Mouse (Mus musculus): ENCODE measurements around the gene Svop. TPM values are rescaled to one million over a fixed set of nuclear protein-coding genes. Genes with fewer than 3 reads are reported as not detected.

Gene Svop
- polyA plus RNA-seq, 1 experiment, result 122 TPM

- no peak overlapping the region for H3K27ac ChIP-seq (ENCODE audit: insufficient read depth, low read length)
- no peak overlapping the region for H3K4me3 ChIP-seq (ENCODE audit: insufficient read depth, low read length)
- 0 out of 2 replicates have a peak, but pooled peaks cover 1% of the 10 kb centered on the region for H3K4me1 ChIP-seq (ENCODE audit: control insufficient read depth, insufficient read depth, low read length)
- no peak for TF ChIP-seq POLR2A (IDR thresholded peaks at IDR 0.05; ENCODE audit: extremely low read depth, insufficient read depth, low read length)
- TF ChIP-seq CTCF (IDR thresholded peaks at IDR 0.05; ENCODE audit: extremely low read depth, insufficient read depth, low read length), result no peak
These were observed 109.5 kb downstream of the Svop start for GRCm38 (mm10) chr5:113981843-113982242.

DNA sequence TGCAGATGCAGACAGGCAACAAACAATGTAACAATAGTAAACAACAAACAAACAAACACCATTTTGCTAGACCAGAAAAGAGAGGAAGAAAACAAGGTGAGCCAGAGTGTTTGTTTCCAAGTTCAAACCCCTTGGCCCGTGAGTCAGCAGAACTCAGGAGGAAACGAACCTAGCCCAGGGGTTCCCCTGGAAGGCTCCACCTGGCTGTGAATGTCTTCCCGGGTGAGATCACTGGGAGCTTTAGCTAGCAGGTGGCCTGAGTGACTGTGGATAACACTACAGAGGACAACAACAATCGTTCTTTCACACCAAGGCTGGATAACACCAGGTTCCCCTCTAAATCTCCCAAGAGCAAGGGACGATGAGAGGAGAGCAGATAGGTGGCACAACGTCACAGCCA is 110.2 kb downstream of the Svop start:
- no peak for TF ChIP-seq POLR2A (IDR thresholded peaks at IDR 0.05; ENCODE audit: extremely low read depth, insufficient read depth, low read length)
- TF ChIP-seq CTCF (IDR thresholded peaks at IDR 0.05; ENCODE audit: extremely low read depth, insufficient read depth, low read length), result no peak
- H3K4me3 ChIP-seq (ENCODE audit: insufficient read depth, low read length), result no peak overlapping the region
- no peak overlapping the region for H3K27ac ChIP-seq (ENCODE audit: insufficient read depth, low read length)
- no peaks in the 10 kb centered on the region for H3K4me1 ChIP-seq (ENCODE audit: control insufficient read depth, insufficient read depth, low read length)

- peaks cover 4% of the 10 kb centered on the region for H3K4me1 ChIP-seq (ENCODE audit: control insufficient read depth, insufficient read depth, low read length)
- TF ChIP-seq CTCF (IDR thresholded peaks at IDR 0.05; ENCODE audit: extremely low read depth, insufficient read depth, low read length) (no peak), POLR2A (IDR thresholded peaks at IDR 0.05; ENCODE audit: extremely low read depth, insufficient read depth, low read length) (no peak)
- H3K27ac ChIP-seq (ENCODE audit: insufficient read depth, low read length), result no peak overlapping the region
- no peak overlapping the region for H3K4me3 ChIP-seq (ENCODE audit: insufficient read depth, low read length)
These were observed 110.9 kb downstream of the Svop start for GRCm38 (mm10) chr5:113980511-113980910.

GRCm38 (mm10) chr5:113977309-113977708 is 114.1 kb downstream of the Svop start:
- peaks cover 6% of the 10 kb centered on the region for H3K4me1 ChIP-seq (ENCODE audit: control insufficient read depth, insufficient read depth, low read length)
- no peak overlapping the region for H3K4me3 ChIP-seq (ENCODE audit: insufficient read depth, low read length)
- TF ChIP-seq POLR2A (IDR thresholded peaks at IDR 0.05; ENCODE audit: extremely low read depth, insufficient read depth, low read length) (no peak), CTCF (IDR thresholded peaks at IDR 0.05; ENCODE audit: extremely low read depth, insufficient read depth, low read length) (no peak)
- no peak overlapping the region for H3K27ac ChIP-seq (ENCODE audit: insufficient read depth, low read length)

Other genes starting within 250 kb of the Svop start
- gene Coro1c, start 182.8 kb downstream of the Svop start, polyA plus RNA-seq (2012; rRNA removed), result 66.1 and 70.5 TPM in 2 replicates
- gene Ssh1, start 97.7 kb downstream of the Svop start, polyA plus RNA-seq (2012; rRNA removed), result 9.8 and 10.3 TPM in 2 replicates
- 0.06 TPM in 1 of 2 replicates, not detected in the other for gene Dao, start 87.9 kb downstream of the Svop start, polyA plus RNA-seq (2012; rRNA removed)
- gene Usp30, start 26.1 kb downstream of the Svop start, polyA plus RNA-seq (2012; rRNA removed), result 36.6 and 38.1 TPM in 2 replicates
- 8.4 and 11.5 TPM in 2 replicates for gene Alkbh2, start 36.6 kb upstream of the Svop start, polyA plus RNA-seq (2012; rRNA removed)
- gene Ung, start 38.8 kb upstream of the Svop start, polyA plus RNA-seq (2012; rRNA removed), result 2.6 and 3.9 TPM in 2 replicates
- 3.1 and 3.3 TPM in 2 replicates for gene Acacb, start 55.0 kb upstream of the Svop start, polyA plus RNA-seq (2012; rRNA removed)
- gene Foxn4, start 182.2 kb upstream of the Svop start, polyA plus RNA-seq (2012; rRNA removed), result not detected in 2 replicates
- 2.7 and 3.0 TPM in 2 replicates for gene Myo1h, start 197.6 kb upstream of the Svop start, polyA plus RNA-seq (2012; rRNA removed)

Measured in cortical plate, adult 2 months (tissue).